Mouse (Mus musculus) heart, postnatal 0 days (tissue): ENCODE measurements around the gene Parva. TPM values are rescaled to one million over a fixed set of nuclear protein-coding genes. Genes with fewer than 3 reads are reported as not detected.

Experiments
- ATAC-seq: fragments of 200-750 bp; cut with Nextera tagmentation; 2 replicates; pipeline ENCODE4 v1.8.0; 2017; ENCODE audit warnings: low read depth, moderate number of reproducible peaks, moderate library complexity; ENCODE audit not compliant: insufficient read depth
- DNase-seq: peaks from one replicate; pipeline ENCODE4 v3.0.0-alpha.2; 2016; ENCODE audit warnings: low spot score
- H3K27ac ChIP-seq: fragments of 300-500 bp; sonication (generic); 2 replicates; pipeline ENCODE4 v1.5.1; 2014; ENCODE audit warnings: low read depth, mild to moderate bottlenecking
- H3K27me3 ChIP-seq: fragments of 300-500 bp; sonication (generic); 2 replicates; pipeline ENCODE4 v1.6.1; 2014; ENCODE audit warnings: low read length, mixed read lengths; ENCODE audit not compliant: control insufficient read depth, insufficient read depth
- H3K36me3 ChIP-seq: fragments of 300-500 bp; sonication (generic); replicated peaks from 2 replicates; pipeline ENCODE4 v1.6.1; 2014; ENCODE audit warnings: low read length, mixed read lengths; ENCODE audit not compliant: control insufficient read depth, insufficient read depth
- H3K4me1 ChIP-seq: fragments of 300-500 bp; sonication (generic); 2 replicates; pipeline ENCODE4 v1.6.1; 2014; ENCODE audit warnings: antibody characterized with exemption; ENCODE audit not compliant: control insufficient read depth, insufficient read depth
- H3K4me2 ChIP-seq: fragments of 300-500 bp; sonication (generic); 2 replicates; pipeline ENCODE4 v1.6.1; 2014; ENCODE audit warnings: low read depth, mild to moderate bottlenecking, low read length, moderate library complexity
- H3K4me3 ChIP-seq: fragments of 300-500 bp; sonication (generic); 2 replicates; pipeline ENCODE4 v1.5.1; 2014; ENCODE audit warnings: low read depth, low read length
- H3K9ac ChIP-seq: fragments of 300-500 bp; sonication (generic); replicated peaks from 2 replicates; pipeline ENCODE4 v1.6.1; 2014; ENCODE audit warnings: low read depth, low read length, mixed read lengths
- H3K9me3 ChIP-seq: fragments of 300-500 bp; sonication (generic); replicated peaks from 2 replicates; pipeline ENCODE4 v1.6.1; 2016; ENCODE audit warnings: low read length; ENCODE audit not compliant: control insufficient read depth
- CTCF ChIP-seq: IDR thresholded peaks from 2 replicates; pipeline ENCODE4 v1.5.1; 2016; ENCODE audit warnings: antibody characterized with exemption, control low read depth, low read depth
- EP300 ChIP-seq: IDR thresholded peaks from 2 replicates; pipeline ENCODE4 v1.6.1; 2016; ENCODE audit warnings: antibody characterized with exemption, low read depth
- WGBS: fragments of 180-500 bp; shearing (Covaris S2); extraction: QIAGEN DNeasy Blood & Tissue Kit; methylation state at CpG from one replicate; pipeline ENCODE4 v1.1.7; 2014; 5-methylcytosine and 5-hydroxymethylcytosine counted together
- polyA plus RNA-seq: library from polyadenylated mRNA; unstranded; fragments of >200 nt; fragmentation: Nextera tagmentation; extraction: Ambion mirVana; gene quantifications from 2 replicates; pipeline ENCODE4 v1.2.1, GENCODE M21; 2015
- total RNA-seq: library from RNA; depleted of rRNA; stranded (reverse); fragments of >200 nt; gene quantifications from 2 replicates; pipeline ENCODE4 v1.2.3, GENCODE M21; 2014; ENCODE audit warnings: low replicate concordance

Parva gene
- total and polyA plus RNA-seq, 2 experiments from 2014 or later: 39.7 to 53.0 TPM

GRCm38 (mm10) chr7:112595226-112595850 lies 168.0 kb downstream of the Parva start:
- TF ChIP-seq EP300 (no peak), CTCF (no peak)
- H3K9me3 ChIP-seq: no peaks in the 10 kb centered on the region
- H3K9ac ChIP-seq: no peak overlapping the region
- H3K27me3 ChIP-seq: no peaks in the 10 kb centered on the region
- H3K27ac ChIP-seq: no peak overlapping the region
- ATAC-seq (0 out of 2 replicates have a peak, but pooled peaks have one; percentile 4), DNase-seq (no peak)
- no peak overlapping the region for H3K4me2 ChIP-seq
- peaks cover 17% of the 10 kb centered on the region; the same call in 1 of the 2 replicates for H3K4me1 ChIP-seq
- WGBS: 42% methylated on average over 6 of the region's 6 CpGs
- H3K36me3 ChIP-seq: no peaks in the 10 kb centered on the region; the same call in 1 of the 2 replicates
- H3K4me3 ChIP-seq: no peak overlapping the region

GRCm38 (mm10) chr7:112599650-112600049 lies 172.3 kb downstream of the Parva start:
- no peak overlapping the region for H3K4me2 ChIP-seq
- H3K4me3 ChIP-seq: no peak overlapping the region
- H3K27me3 ChIP-seq: no peaks in the 10 kb centered on the region
- H3K4me1 ChIP-seq: peaks cover 28% of the 10 kb centered on the region
- DNase-seq (no peak), ATAC-seq (no peak)
- no peaks in the 10 kb centered on the region for H3K36me3 ChIP-seq
- WGBS: 4% methylated on average over 2 of the region's 2 CpGs
- no peaks in the 10 kb centered on the region for H3K9me3 ChIP-seq
- no peak overlapping the region for H3K9ac ChIP-seq
- no peak for TF ChIP-seq CTCF
- no peak for TF ChIP-seq EP300
- peak overlapping the region; percentile 73 for H3K27ac ChIP-seq

- Histone ChIP-seq H3K4me1 (peaks cover 28% of the 10 kb centered on the region), H3K9ac (no peak overlapping the region), H3K4me2 (no peak overlapping the region), H3K27ac (peak overlapping the region; percentile 73), H3K9me3 (no peaks in the 10 kb centered on the region), H3K36me3 (no peaks in the 10 kb centered on the region), H3K4me3 (no peak overlapping the region), H3K27me3 (no peaks in the 10 kb centered on the region)
- ATAC-seq (peak; percentile 73), DNase-seq (peak; percentile 51)
- TF ChIP-seq CTCF: no peak
- no peak for TF ChIP-seq EP300
- 27% methylated on average over 3 of the region's 3 CpGs for WGBS
Measured at GRCm38 (mm10) chr7:112600163-112600562, 172.9 kb downstream of the Parva start.

- 77% methylated on average over 5 of the region's 5 CpGs for WGBS
- Histone ChIP-seq H3K36me3 (no peaks in the 10 kb centered on the region), H3K27ac (no peak overlapping the region), H3K9ac (no peak overlapping the region), H3K4me2 (no peak overlapping the region), H3K4me1 (peaks cover 22% of the 10 kb centered on the region), H3K27me3 (no peaks in the 10 kb centered on the region), H3K9me3 (no peaks in the 10 kb centered on the region), H3K4me3 (no peak overlapping the region)
- ATAC-seq (no peak), DNase-seq (no peak)
- TF ChIP-seq CTCF: no peak
- TF ChIP-seq EP300: no peak
Measured at GRCm38 (mm10) chr7:112602966-112603365, 175.7 kb downstream of the Parva start.

DNA sequence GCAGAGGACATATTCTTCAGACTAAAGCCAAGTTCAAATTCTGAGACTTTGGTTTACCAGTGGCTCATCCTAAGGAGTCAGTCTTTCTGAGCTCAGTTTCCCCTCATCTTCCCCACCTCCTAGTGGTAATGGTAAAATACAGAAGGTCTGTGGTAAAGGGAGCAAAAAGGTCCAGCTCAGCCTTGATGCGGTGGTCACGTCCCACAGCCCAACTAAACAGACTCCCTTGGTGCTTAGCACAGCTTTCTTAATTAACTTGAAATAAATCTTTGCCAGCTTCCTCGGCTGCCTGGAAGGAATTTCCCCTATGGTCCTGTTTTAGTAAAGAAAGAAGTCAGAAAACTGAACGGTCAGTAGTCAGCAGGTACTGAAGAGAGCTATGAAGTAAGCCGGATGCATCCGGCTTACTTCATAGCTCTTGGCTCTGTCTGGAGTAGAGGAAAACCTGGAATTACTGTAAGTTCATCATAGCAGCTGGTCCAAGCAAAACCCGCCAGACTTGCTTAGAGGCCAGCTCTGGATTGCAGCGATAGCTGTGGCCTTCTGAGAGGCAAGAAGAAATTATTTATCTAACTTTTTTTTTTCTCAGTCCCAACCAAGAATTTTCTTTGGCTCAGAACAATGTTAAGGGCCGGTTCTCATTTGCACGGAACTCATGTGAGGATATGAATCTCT lies 176.3 kb downstream of the Parva start:
- Histone ChIP-seq H3K4me2 (no peak overlapping the region), H3K36me3 (no peaks in the 10 kb centered on the region), H3K27me3 (no peaks in the 10 kb centered on the region), H3K9ac (no peak overlapping the region), H3K4me1 (peaks cover 22% of the 10 kb centered on the region), H3K9me3 (no peaks in the 10 kb centered on the region), H3K4me3 (no peak overlapping the region), H3K27ac (no peak overlapping the region)
- 68% methylated on average over 10 of the region's 10 CpGs for WGBS
- DNase-seq (no peak), ATAC-seq (peak; percentile 54; the same call in 1 of the 2 replicates)
- TF ChIP-seq CTCF: no peak
